Mouse (Mus musculus) megakaryocyte, embryonic 14.5 days (primary cell): Measurements from ENCODE around the gene Ctsd.

Experiments used
- FLI1 ChIP-seq: IDR thresholded peaks from 2 replicates; pipeline ENCODE4 v1.6.1; 2012; ENCODE audit warnings: low read length, inconsistent platforms, mixed read lengths
- GATA1 ChIP-seq: IDR thresholded peaks from 3 replicates; pipeline ENCODE4 v1.6.1; 2012; ENCODE audit warnings: mixed read lengths, low read length, inconsistent platforms, borderline replicate concordance

GRCm38 (mm10) chr7:142374413-142375015 is 13.3 kb downstream of the Ctsd start:
- no peak for TF ChIP-seq FLI1
- TF ChIP-seq GATA1, result no peak
